Mouse (Mus musculus) testis, adult 2 months (tissue): ENCODE measurements around the gene Tef.

Experiments
- CTCF ChIP-seq: fragments of 200-500 bp; IDR thresholded peaks from 2 replicates; pipeline ENCODE4 v1.5.1; 2012; ENCODE audit warnings: low read depth, mild to moderate bottlenecking, inconsistent platforms, low read length, moderate library complexity; ENCODE audit not compliant: control insufficient read depth, insufficient read depth, insufficient replicate concordance
- POLR2A ChIP-seq: fragments of 200-500 bp; IDR thresholded peaks from 2 replicates; pipeline ENCODE4 v1.6.1; 2012; ENCODE audit warnings: low read depth, mild to moderate bottlenecking, inconsistent platforms, low read length, moderate library complexity; ENCODE audit not compliant: control insufficient read depth

- no peak for TF ChIP-seq CTCF
- no peak for TF ChIP-seq POLR2A
Measured at GRCm38 (mm10) chr15:81851375-81851774, 49.2 kb downstream of the Tef start.
